8 mouse cellular contexts compared by ENCODE assay signal in the genomic region with DNA sequence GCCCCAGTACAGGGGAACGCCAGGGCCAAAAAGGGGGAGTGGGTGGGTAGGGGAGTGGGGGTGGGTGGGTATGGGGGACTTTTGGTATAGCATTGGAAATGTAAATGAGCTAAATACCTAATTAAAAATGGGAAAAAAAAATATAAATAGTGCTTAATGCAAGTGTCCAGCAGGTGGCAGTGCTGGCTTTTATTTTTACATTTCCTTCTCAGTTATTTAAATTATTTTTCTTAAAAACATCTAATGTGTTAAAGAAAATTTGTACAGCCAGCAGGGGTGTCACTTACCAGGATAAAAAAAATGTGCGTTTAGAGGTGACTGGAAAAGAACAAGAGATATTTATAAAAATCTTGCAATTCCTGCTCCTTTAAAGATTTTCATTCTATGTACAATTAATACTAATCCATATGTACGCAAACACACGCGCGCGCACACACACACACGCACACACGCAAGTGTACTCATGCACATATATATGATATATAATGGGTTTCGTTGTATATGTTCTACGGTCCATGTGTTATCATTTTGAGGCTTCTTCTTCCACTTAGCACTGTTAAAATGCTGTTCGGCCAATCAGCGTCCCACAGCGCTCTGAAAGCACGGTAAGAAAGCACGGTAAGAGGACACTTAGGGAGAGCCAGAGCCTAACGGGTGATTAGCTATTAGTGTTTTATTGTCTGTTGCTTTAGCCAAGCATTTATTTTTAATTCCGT.
A peak's percentile ranks its signal among the peaks of the same experiment; 100 is the strongest.
DNase-seq lines count a peak whose midpoint lies in the region; ATAC-seq and TF ChIP-seq lines count a peak whose summit lies in the region.

No protein-coding gene starts in this region.

- no peaks in the 10 kb centered on the region for H3K27me3 ChIP-seq in hindbrain, embryonic 16.5 days (replicated peaks; ENCODE audit: control insufficient read depth, insufficient read depth, low read length)

- H3K4me2 ChIP-seq in hindbrain, embryonic 16.5 days (ENCODE audit: low read length), result no peak overlapping the region

- peak; percentile 76 for TF ChIP-seq CTCF in layer of hippocampus, adult 2 months (conservative IDR thresholded peaks at IDR 0.05)

- 0 out of 2 replicates have a peak overlapping the region, but pooled peaks have one; percentile 19 for H3K27ac ChIP-seq in layer of hippocampus, adult 2 months
- H3K27ac ChIP-seq in hindbrain, embryonic 16.5 days (ENCODE audit: low read depth, low read length), result no peak overlapping the region

- H3K36me3 ChIP-seq in hindbrain, embryonic 16.5 days (ENCODE audit: control insufficient read depth, insufficient read depth, low read length), result no peaks in the 10 kb centered on the region

- H3K9ac ChIP-seq in hindbrain, embryonic 16.5 days (ENCODE audit: low read depth, low read length), result no peak overlapping the region

- no peaks in the 10 kb centered on the region for H3K9me3 ChIP-seq in hindbrain, embryonic 16.5 days (ENCODE audit: control insufficient read depth, low read length)

- peak; percentile 59 for DNase-seq in cerebellum, adult 8-10 months
- DNase-seq in cerebellum, adult 9-11 months, result no peak
- peak in 1 of 2 experiments; percentile 36 for DNase-seq in layer of hippocampus, adult 2 months (ENCODE audit: low spot score in 2 of 2)
- DNase-seq in layer of hippocampus, adult 11-12 months (ENCODE audit: low spot score), result no peak
- DNase-seq in MN1 (ENCODE audit: low spot score), result peak; percentile 19
- no peak for DNase-seq in gastrocnemius, postnatal 4 days (ENCODE audit: low spot score in 2 of 2)

- ATAC-seq in hindbrain, embryonic 16.5 days, result peak; percentile 45
- ATAC-seq in megakaryocyte progenitor cell, adult 5-6 weeks (replicated peaks; ENCODE audit: poor library complexity), result no peak

- 66% methylated on average over 18 of the region's 18 CpGs for WGBS in hindbrain, embryonic 16.5 days

- peak overlapping the region; percentile 16; the same call in 1 of the 2 replicates for H3K4me3 ChIP-seq in layer of hippocampus, adult 2 months
- no peak overlapping the region for H3K4me3 ChIP-seq in hindbrain, embryonic 16.5 days (ENCODE audit: low read length)

- H3K4me1 ChIP-seq in hindbrain, embryonic 16.5 days (ENCODE audit: control insufficient read depth, insufficient read depth, low read depth, low read length), result no peaks in the 10 kb centered on the region

Comparison
In these comparisons a context has a peak if more than half of its experiments do, and no peak if none do; other contexts are left out.
1. DNase-seq: peak in cerebellum, adult 8-10 months (single experiment) and MN1 (single experiment); none in cerebellum, adult 9-11 months (single experiment), layer of hippocampus, adult 11-12 months (single experiment) and gastrocnemius, postnatal 4 days (0 of 2).